Mouse (Mus musculus) lung, adult 2 months (tissue): ENCODE measurements around the gene Snx6.

Source experiments
- CTCF ChIP-seq: fragments of 200-500 bp; IDR thresholded peaks from 2 replicates; pipeline ENCODE4 v1.5.1; 2011; ENCODE audit warnings: mild to moderate bottlenecking, low read length, control low read depth; ENCODE audit not compliant: insufficient read depth
- POLR2A ChIP-seq: fragments of 200-500 bp; IDR thresholded peaks from 2 replicates; pipeline ENCODE4 v1.6.1; 2011; ENCODE audit warnings: low read depth, mild to moderate bottlenecking, control low read depth, low read length, borderline replicate concordance; ENCODE audit errors: extremely low read depth

GRCm38 (mm10) chr12:54789346-54790143 is 6.0 kb downstream of the Snx6 start:
- no peak for TF ChIP-seq CTCF
- TF ChIP-seq POLR2A, result no peak
